Mouse (Mus musculus): ENCODE data around the gene Fam168a.

- TF ChIP-seq CTCF (IDR thresholded peaks at IDR 0.05): no peak
- TF ChIP-seq POLR2A (IDR thresholded peaks at IDR 0.05; ENCODE audit: insufficient read depth, low read depth, low read length): no peak
- no peak for TF ChIP-seq EP300 (IDR thresholded peaks at IDR 0.05; ENCODE audit: insufficient read depth, low read depth, low read length)
Measured at GRCm38 (mm10) chr7:100684081-100684480, 22.4 kb upstream of the Fam168a start.
